In the genomic region with DNA sequence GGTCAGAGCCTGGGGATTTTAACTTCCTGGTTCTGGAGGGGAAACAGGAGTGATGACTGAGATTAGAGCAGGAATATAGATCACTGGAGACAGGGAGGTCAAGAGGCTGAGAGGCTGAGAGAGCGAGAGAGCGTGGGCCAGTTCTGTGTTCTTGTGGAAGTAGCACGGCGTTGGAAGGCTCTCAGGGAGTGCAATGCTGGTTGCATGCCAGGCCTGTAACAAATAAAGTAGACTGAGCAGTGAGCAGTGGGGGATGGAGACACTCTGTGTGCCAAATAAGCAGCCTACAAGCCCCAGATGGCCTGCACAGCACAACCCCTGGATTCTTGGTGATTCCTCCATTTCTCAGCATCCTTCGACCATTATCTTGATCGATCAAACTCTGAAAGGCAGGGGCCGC, we compare ENCODE assay signal across 9 mouse cellular contexts.
DNase-seq lines count a peak whose midpoint lies in the region; ATAC-seq and TF ChIP-seq lines count a peak whose summit lies in the region.
"Had no signal": no experiment of that assay in that cellular context is flagged by ENCODE, and none has a peak within 500 bp of the region (broad histone marks: within the 10 kb centered on the region; RNA-seq: fewer than 3 reads in every experiment).

No protein-coding gene starts in this region.

- peak; percentile 74 for DNase-seq in NIH3T3 (ENCODE audit: low read depth)
- DNase-seq in brain, adult 2 months (ENCODE audit: low read depth, low spot score), result peak; percentile 85
- peak; percentile 82 for DNase-seq in forebrain, embryonic 14.5 days (ENCODE audit: low spot score)
- DNase-seq in heart, postnatal 10 days, result peak; percentile 67 to 81
- DNase-seq in layer of hippocampus, adult 2 months (ENCODE audit: low spot score in 2 of 2), result peak; percentile 30 to 33
- DNase-seq in lung, postnatal 4 days, result peak; percentile 49 to 69
- peak; percentile 29 for DNase-seq in telencephalon, adult 2 months (ENCODE audit: low read depth, low spot score)

- peaks cover 18% of the 10 kb centered on the region; the same call in 1 of the 2 replicates for H3K4me1 ChIP-seq in forebrain, embryonic 14.5 days (ENCODE audit: control insufficient read depth, insufficient read depth, low read length)

- no peak overlapping the region for H3K4me2 ChIP-seq in forebrain, embryonic 14.5 days (ENCODE audit: low read length)

- no peak overlapping the region for H3K4me3 ChIP-seq in forebrain, embryonic 14.5 days (ENCODE audit: low read depth, low read length)
- no peak overlapping the region for H3K4me3 ChIP-seq in layer of hippocampus, adult 2 months

- H3K9ac ChIP-seq in forebrain, embryonic 14.5 days (ENCODE audit: low read length), result no peak overlapping the region
- H3K9ac ChIP-seq: liver, embryonic 14.5 days had no signal

- no peaks in the 10 kb centered on the region for H3K27me3 ChIP-seq in forebrain, embryonic 14.5 days (replicated peaks; ENCODE audit: control insufficient read depth, insufficient read depth, low read length)

- H3K9me3 ChIP-seq in forebrain, embryonic 14.5 days (replicated peaks; ENCODE audit: control insufficient read depth, low read length), result no peaks in the 10 kb centered on the region

- intact Hi-C loops in heart, postnatal 10 days (cut with DNase I), result no loop called here

- 55% methylated on average over 7 of the region's 7 CpGs for WGBS in forebrain, embryonic 14.5 days

- no peaks in the 10 kb centered on the region for H3K36me3 ChIP-seq in forebrain, embryonic 14.5 days (ENCODE audit: control insufficient read depth, insufficient read depth, low read length)

- no peak for TF ChIP-seq CTCF in layer of hippocampus, adult 2 months (conservative IDR thresholded peaks at IDR 0.05)

- peak overlapping the region; percentile 39; the same call in 1 of the 2 replicates for H3K27ac ChIP-seq in forebrain, embryonic 14.5 days (ENCODE audit: low read depth, low read length)
- 0 out of 2 replicates have a peak overlapping the region, but pooled peaks have one; percentile 46 for H3K27ac ChIP-seq in layer of hippocampus, adult 2 months
- H3K27ac ChIP-seq: liver, embryonic 14.5 days had no signal

- ATAC-seq in forebrain, embryonic 14.5 days, result peak; percentile 88
- ATAC-seq in megakaryocyte-erythroid progenitor cell, adult 5-6 weeks (replicated peaks; ENCODE audit: low FRiP score, low TSS enrichment, poor library complexity, severe bottlenecking), result no peak

Comparison
In these comparisons a context has a peak if more than half of its experiments do, and no peak if none do; other contexts are left out.
1. DNase-seq: peak in every context shown above with its lines; median percentile 85 in brain, adult 2 months; 82 in forebrain, embryonic 14.5 days; 74 in NIH3T3; 74 in heart, postnatal 10 days; 59 in lung, postnatal 4 days; 32 in layer of hippocampus, adult 2 months; 29 in telencephalon, adult 2 months.